Mouse (Mus musculus): ENCODE measurements around the gene Actn1.

- TF ChIP-seq CTCF (IDR thresholded peaks at IDR 0.05; ENCODE audit: borderline replicate concordance, insufficient read depth, low read length) (no peak), POLR2A (IDR thresholded peaks at IDR 0.05; ENCODE audit: low read depth, low read length) (no peak)
Measured at GRCm38 (mm10) chr12:80244755-80245154, 15.4 kb downstream of the Actn1 start.
